Mouse (Mus musculus) cerebellum, adult (tissue): ENCODE measurements at regions not wholly inside any gene's neighbourhood (a gene's known extent, or its start where the extent isn't known, plus 50 kb on each side); places are given as distances from the start of the nearest gene placed in this dataset.
"Not testable (repeated sequence)": the region's sequence is repeated elsewhere in the genome, so short reads cannot be mapped to it uniquely, and the experiment has no call there.

Experiments used
- ATAC-seq: cut with Nextera tagmentation; 2 replicates; pipeline ENCODE4 v1.9.2; 2017; ENCODE audit warnings: mild to moderate bottlenecking, moderate library complexity, mixed read lengths; ENCODE audit not compliant: insufficient number of reproducible peaks, low FRiP score, low TSS enrichment

GRCm38 (mm10) chr3:98968811-98969210 is 75.8 kb upstream of the Hao2 start:
- ATAC-seq = no peak

- ATAC-seq = peak; percentile 85
Observed at GRCm38 (mm10) chr3:98975777-98976176, 82.7 kb upstream of the Hao2 start.

- no peak for ATAC-seq
Observed at GRCm38 (mm10) chr3:98982787-98983186, 89.7 kb upstream of the Hao2 start.

GRCm38 (mm10) chr3:98987266-98987665 is 94.2 kb upstream of the Hao2 start:
- not testable (repeated sequence) for ATAC-seq

- peak; percentile 66; the same call in 1 of the 2 replicates for ATAC-seq
Observed at GRCm38 (mm10) chr3:98990801-98991200, 97.8 kb upstream of the Hao2 start.

- no peak for ATAC-seq
Observed at GRCm38 (mm10) chr3:98991276-98991675, 98.2 kb upstream of the Hao2 start.

GRCm38 (mm10) chr3:98994086-98994485 is 101.0 kb upstream of the Hao2 start:
- ATAC-seq = no peak

- no peak for ATAC-seq
Observed at GRCm38 (mm10) chr3:99030636-99031035, 110.2 kb upstream of the Wars2 start.

GRCm38 (mm10) chr3:99046190-99046589 is 94.7 kb upstream of the Wars2 start:
- ATAC-seq = no peak

GRCm38 (mm10) chr3:99047156-99047555 is 93.7 kb upstream of the Wars2 start:
- ATAC-seq = no peak

- ATAC-seq = no peak
Observed at GRCm38 (mm10) chr3:99049305-99049704, 91.6 kb upstream of the Wars2 start.

GRCm38 (mm10) chr3:99052176-99052575 is 88.7 kb upstream of the Wars2 start:
- no peak for ATAC-seq

GRCm38 (mm10) chr3:99067168-99067567 is 73.7 kb upstream of the Wars2 start:
- no peak for ATAC-seq
